Mouse (Mus musculus): ENCODE results near the gene Rassf10. TPM values are rescaled to one million over a fixed set of nuclear protein-coding genes. Genes with fewer than 3 reads are reported as not detected.

The Rassf10 gene
- 2.5 and 2.6 TPM in 2 replicates for polyA plus RNA-seq (2015; fragmentation: Nextera tagmentation; extraction: Ambion mirVana)

GRCm38 (mm10) chr7:112953777-112954291 is at the start of gene Rassf10:
TSS of gene Rassf10 (plus strand) at chr7:112953962.
- Histone ChIP-seq H3K9ac (peak within 1 kb of the TSS; percentile 52), H3K27ac (no peak within 1 kb of the TSS), H3K27me3 (replicated peaks) (peaks cover 18% of the 10 kb centered on the region), H3K36me3 (no peaks in the 10 kb centered on the region), H3K4me1 (replicated peaks) (peaks cover 23% of the 10 kb centered on the region), H3K4me3 (replicated peaks) (peak within 1 kb of the TSS; percentile 52), H3K4me2 (replicated peaks) (peak within 1 kb of the TSS; percentile 97), H3K9me3 (no peaks in the 10 kb centered on the region)
- 1% methylated on average over 41 of the region's 41 CpGs for WGBS
- ATAC-seq: peak; percentile 97

DNA sequence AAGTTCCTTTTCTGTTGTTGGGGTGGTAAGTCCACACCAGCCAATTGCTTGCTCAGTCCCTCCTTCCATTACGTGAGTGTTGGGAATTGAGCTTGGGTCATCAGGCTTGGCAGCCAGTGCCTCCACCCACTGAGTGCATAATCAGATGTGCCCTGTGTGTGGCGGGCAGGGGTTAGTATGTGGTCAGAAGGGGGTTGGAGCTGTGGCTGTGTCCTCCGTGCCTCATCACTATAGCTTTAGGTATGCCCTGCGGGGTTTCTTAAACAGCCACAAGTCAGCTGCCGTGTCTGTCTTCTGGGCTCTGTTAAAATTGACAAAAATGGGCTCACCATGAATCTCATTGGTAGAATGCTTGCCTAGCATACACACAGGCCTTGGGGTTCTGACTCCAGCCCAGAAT is 46.9 kb upstream of the Rassf10 start:
- Histone ChIP-seq H3K9me3 (no peaks in the 10 kb centered on the region), H3K4me2 (replicated peaks) (no peak overlapping the region)
- 88% methylated on average over 5 of the region's 5 CpGs for WGBS

DNA sequence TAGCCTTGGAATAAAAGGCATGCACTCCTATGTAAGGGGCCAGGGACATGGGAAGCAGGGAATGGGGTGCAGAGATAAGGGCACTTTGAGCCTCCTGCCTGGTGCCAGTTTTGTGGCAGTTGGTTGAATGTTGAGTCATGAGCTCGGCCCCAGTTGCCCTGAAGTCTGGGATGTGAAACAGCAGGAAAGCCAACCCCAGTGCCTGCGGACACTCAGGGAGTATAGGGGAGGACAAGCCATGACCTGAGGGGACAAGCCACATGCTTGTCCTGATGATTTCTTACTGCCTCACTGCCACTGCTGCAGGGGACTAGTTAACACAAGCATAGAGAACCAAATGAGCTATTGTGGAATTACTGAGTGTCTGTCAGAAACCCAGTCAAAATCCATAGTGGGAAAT is 46.3 kb upstream of the Rassf10 start:
- Histone ChIP-seq H3K9me3 (no peaks in the 10 kb centered on the region), H3K4me3 (replicated peaks) (no peak overlapping the region), H3K27ac (no peak overlapping the region), H3K4me2 (replicated peaks) (no peak overlapping the region), H3K4me1 (replicated peaks) (no peaks in the 10 kb centered on the region), H3K9ac (no peak overlapping the region), H3K27me3 (replicated peaks) (no peaks in the 10 kb centered on the region), H3K36me3 (no peaks in the 10 kb centered on the region)
- no peak for ATAC-seq
- WGBS: 79% methylated on average over 2 of the region's 2 CpGs

More for the DNA sequence above, 46.9 kb upstream of the Rassf10 start:
- H3K4me3 ChIP-seq (replicated peaks): no peak overlapping the region
- H3K27ac ChIP-seq: no peak overlapping the region
- no peaks in the 10 kb centered on the region for H3K27me3 ChIP-seq (replicated peaks)
- no peak for ATAC-seq
- no peaks in the 10 kb centered on the region for H3K4me1 ChIP-seq (replicated peaks)
- no peak overlapping the region for H3K9ac ChIP-seq
- 0 out of 2 replicates have a peak, but pooled peaks cover under 1% of the 10 kb centered on the region for H3K36me3 ChIP-seq

DNA sequence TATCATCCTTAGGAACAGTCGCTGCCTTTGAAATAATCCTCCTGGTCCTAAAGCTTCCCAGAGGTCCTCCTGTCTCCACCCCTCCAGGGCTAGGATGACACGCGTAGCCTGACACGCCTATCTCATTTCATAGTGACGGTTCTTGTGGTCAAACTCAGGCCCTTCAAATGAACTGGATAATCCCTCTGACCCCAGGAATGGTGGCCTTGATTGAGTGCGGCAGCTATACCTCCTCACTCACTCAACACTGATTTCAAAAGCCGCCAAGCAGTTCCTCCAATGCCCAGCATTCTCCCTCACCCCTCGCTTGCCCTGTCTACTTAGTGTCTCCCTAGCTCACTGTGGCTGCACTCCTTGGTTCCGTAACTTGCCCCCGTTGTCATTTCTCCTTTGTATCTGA is 44.6 kb upstream of the Rassf10 start:
- Histone ChIP-seq H3K36me3 (no peaks in the 10 kb centered on the region), H3K9me3 (no peaks in the 10 kb centered on the region), H3K27ac (no peak overlapping the region), H3K4me3 (replicated peaks) (no peak overlapping the region), H3K27me3 (replicated peaks) (no peaks in the 10 kb centered on the region), H3K4me1 (replicated peaks) (no peaks in the 10 kb centered on the region), H3K4me2 (replicated peaks) (no peak overlapping the region), H3K9ac (no peak overlapping the region)
- 79% methylated on average over 10 of the region's 10 CpGs for WGBS
- ATAC-seq: no peak

GRCm38 (mm10) chr7:112912969-112913368 is 40.8 kb upstream of the Rassf10 start:
- Histone ChIP-seq H3K36me3 (no peaks in the 10 kb centered on the region), H3K4me1 (replicated peaks) (no peaks in the 10 kb centered on the region), H3K4me3 (replicated peaks) (no peak overlapping the region), H3K4me2 (replicated peaks) (no peak overlapping the region), H3K9me3 (no peaks in the 10 kb centered on the region), H3K27ac (no peak overlapping the region), H3K9ac (no peak overlapping the region), H3K27me3 (replicated peaks) (no peaks in the 10 kb centered on the region)
- WGBS: 88% methylated on average over 3 of the region's 3 CpGs
- ATAC-seq: no peak

DNA sequence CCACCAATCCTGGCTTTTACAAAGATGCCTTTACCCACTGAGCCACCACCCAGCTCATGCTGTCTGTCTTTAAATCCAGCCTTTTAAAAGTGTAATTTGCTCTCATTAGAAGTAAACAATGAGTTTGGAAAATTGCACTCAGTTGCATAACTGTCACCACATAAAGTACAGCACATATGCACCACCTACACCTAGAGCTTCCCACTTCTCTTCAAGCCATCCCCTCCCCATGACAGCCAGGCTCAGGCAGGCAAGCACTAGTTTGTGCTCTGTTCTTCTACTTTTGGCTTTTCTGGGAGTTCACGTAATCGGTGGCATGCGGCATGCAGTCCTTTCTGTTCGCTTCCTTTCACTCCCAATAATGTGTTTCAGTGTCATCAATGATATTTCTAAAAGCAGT is 38.2 kb upstream of the Rassf10 start:
- Histone ChIP-seq H3K4me3 (replicated peaks) (no peak overlapping the region), H3K36me3 (no peaks in the 10 kb centered on the region), H3K4me2 (replicated peaks) (no peak overlapping the region), H3K9me3 (no peaks in the 10 kb centered on the region), H3K27ac (no peak overlapping the region), H3K4me1 (replicated peaks) (no peaks in the 10 kb centered on the region), H3K27me3 (replicated peaks) (no peaks in the 10 kb centered on the region), H3K9ac (no peak overlapping the region)
- 93% methylated on average over 4 of the region's 4 CpGs for WGBS
- ATAC-seq: no peak

- H3K9ac ChIP-seq: no peak overlapping the region
- no peak overlapping the region for H3K4me3 ChIP-seq (replicated peaks)
- H3K27me3 ChIP-seq (replicated peaks): no peaks in the 10 kb centered on the region
- no peaks in the 10 kb centered on the region for H3K36me3 ChIP-seq
- H3K9me3 ChIP-seq: no peaks in the 10 kb centered on the region
- 61% methylated on average over 10 of the region's 10 CpGs for whole genome bisulfite sequencing
- no peak for ATAC-seq
- H3K4me2 ChIP-seq (replicated peaks): no peak overlapping the region
- H3K4me1 ChIP-seq (replicated peaks): 0 out of 2 replicates have a peak, but pooled peaks cover 3% of the 10 kb centered on the region
- H3K27ac ChIP-seq: no peak overlapping the region
Observed at GRCm38 (mm10) chr7:112917613-112918278, 36.0 kb upstream of the Rassf10 start.

- Histone ChIP-seq H3K4me3 (replicated peaks) (no peak overlapping the region), H3K27me3 (replicated peaks) (no peaks in the 10 kb centered on the region), H3K4me1 (replicated peaks) (0 out of 2 replicates have a peak, but pooled peaks cover 5% of the 10 kb centered on the region), H3K36me3 (no peaks in the 10 kb centered on the region), H3K27ac (no peak overlapping the region), H3K9ac (no peak overlapping the region), H3K9me3 (no peaks in the 10 kb centered on the region), H3K4me2 (replicated peaks) (no peak overlapping the region)
- WGBS: 61% methylated on average over 22 of the region's 22 CpGs
- no peak for ATAC-seq
Observed at GRCm38 (mm10) chr7:112918279-112918991, 35.3 kb upstream of the Rassf10 start.

- no peaks in the 10 kb centered on the region for H3K9me3 ChIP-seq
Observed at GRCm38 (mm10) chr7:112919845-112920244, 33.9 kb upstream of the Rassf10 start.

GRCm38 (mm10) chr7:112922801-112923200 is 31.0 kb upstream of the Rassf10 start:
- Histone ChIP-seq H3K9me3 (no peaks in the 10 kb centered on the region), H3K4me2 (replicated peaks) (no peak overlapping the region), H3K27ac (no peak overlapping the region), H3K9ac (no peak overlapping the region), H3K36me3 (no peaks in the 10 kb centered on the region), H3K4me1 (replicated peaks) (0 out of 2 replicates have a peak, but pooled peaks cover 5% of the 10 kb centered on the region), H3K27me3 (replicated peaks) (no peaks in the 10 kb centered on the region), H3K4me3 (replicated peaks) (no peak overlapping the region)
- no peak for ATAC-seq
- WGBS: 43% methylated on average over 4 of the region's 4 CpGs

More at GRCm38 (mm10) chr7:112919845-112920244, 33.9 kb upstream of the Rassf10 start:
- ATAC-seq: no peak
- no peak overlapping the region for H3K4me3 ChIP-seq (replicated peaks)
- no peak overlapping the region for H3K9ac ChIP-seq
- 2% methylated on average over 4 of the region's 4 CpGs for WGBS
- no peaks in the 10 kb centered on the region for H3K27me3 ChIP-seq (replicated peaks)
- no peak overlapping the region for H3K27ac ChIP-seq
- no peak overlapping the region for H3K4me2 ChIP-seq (replicated peaks)
- no peaks in the 10 kb centered on the region for H3K36me3 ChIP-seq
- H3K4me1 ChIP-seq (replicated peaks): 0 out of 2 replicates have a peak, but pooled peaks cover 5% of the 10 kb centered on the region

GRCm38 (mm10) chr7:112923712-112924111 is 30.1 kb upstream of the Rassf10 start:
- no peak overlapping the region for H3K9ac ChIP-seq
- H3K4me3 ChIP-seq (replicated peaks): no peak overlapping the region
- 0 out of 2 replicates have a peak, but pooled peaks cover 5% of the 10 kb centered on the region for H3K4me1 ChIP-seq (replicated peaks)
- no peak overlapping the region for H3K27ac ChIP-seq
- no peaks in the 10 kb centered on the region for H3K36me3 ChIP-seq
- H3K9me3 ChIP-seq: no peaks in the 10 kb centered on the region
- H3K4me2 ChIP-seq (replicated peaks): no peak overlapping the region
- no peak for ATAC-seq
- 67% methylated on average over 3 of the region's 3 CpGs for WGBS
- H3K27me3 ChIP-seq (replicated peaks): no peaks in the 10 kb centered on the region

GRCm38 (mm10) chr7:112930669-112931068 is 23.1 kb upstream of the Rassf10 start:
- Histone ChIP-seq H3K9me3 (no peaks in the 10 kb centered on the region), H3K36me3 (no peaks in the 10 kb centered on the region), H3K27ac (no peak overlapping the region), H3K9ac (no peak overlapping the region), H3K4me1 (replicated peaks) (no peaks in the 10 kb centered on the region), H3K27me3 (replicated peaks) (no peaks in the 10 kb centered on the region), H3K4me2 (replicated peaks) (no peak overlapping the region), H3K4me3 (replicated peaks) (no peak overlapping the region)
- ATAC-seq: no peak
- WGBS: 16% methylated on average over 7 of the region's 7 CpGs
